Mouse (Mus musculus): ENCODE data around the gene Ogfrl1. TPM values are rescaled to one million over a fixed set of nuclear protein-coding genes. Genes with fewer than 3 reads are reported as not detected.
"Not testable (repeated sequence)": the region's sequence is repeated elsewhere in the genome, so short reads cannot be mapped to it uniquely, and the experiment has no call there.

Ogfrl1 gene
- total RNA-seq (2021), result 10 to 100 TPM; 13.5 to 13.8 TPM

DNA sequence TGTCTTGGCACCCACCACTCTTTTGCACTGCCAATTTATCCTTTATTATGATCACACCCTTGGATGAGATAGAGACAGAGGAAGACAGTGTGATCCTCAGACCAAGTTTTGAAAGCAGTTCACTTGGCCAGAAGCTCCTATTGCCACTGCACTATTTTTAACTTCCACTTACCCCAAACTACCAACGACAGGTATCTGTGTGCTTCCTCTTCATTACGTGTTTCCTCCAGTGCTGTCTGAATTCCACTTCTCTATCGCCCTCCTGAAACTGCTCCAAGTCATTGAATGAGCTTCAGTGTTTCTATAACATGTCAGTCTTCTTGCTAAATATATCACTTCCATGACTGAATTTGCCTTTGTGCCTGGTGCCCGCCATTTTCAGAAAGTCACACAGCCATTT is at the start of gene Ogfrl1:
Gene Ogfrl1 (minus strand): TSS at position 150 of the 400 bp plus-strand sequence.
- peak in 1 of 2 experiments; percentile 18 for DNase-seq
- intact Hi-C loops (cut with DNase I), result no loop called here

- no peak for DNase-seq
- intact Hi-C loops (cut with DNase I), result no loop called here
These were observed 48.3 kb upstream of the Ogfrl1 start for GRCm38 (mm10) chr1:23445736-23446424.

GRCm38 (mm10) chr1:23433612-23434011 is 36.0 kb upstream of the Ogfrl1 start:
- peak; percentile 8 for DNase-seq
- intact Hi-C loops (cut with DNase I), result no loop called here

DNA sequence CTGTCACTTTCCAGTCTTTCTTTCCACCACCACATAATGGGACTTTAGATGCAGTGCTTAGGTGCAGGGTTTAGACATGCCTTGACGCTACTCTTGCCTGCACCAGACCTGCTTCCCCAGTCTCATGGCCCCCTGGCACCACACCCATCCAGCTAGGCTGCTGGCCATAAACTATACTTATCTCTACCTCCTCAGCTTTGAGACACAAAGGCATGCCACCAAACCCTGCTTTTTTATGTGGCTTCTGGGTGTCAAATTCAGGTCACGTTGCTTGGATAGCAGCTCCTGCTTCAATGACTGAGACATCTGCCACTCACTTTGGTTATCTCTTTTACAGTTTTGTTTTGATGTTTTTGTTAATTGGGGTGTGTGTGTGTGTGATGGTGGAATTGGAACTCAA is 28.9 kb upstream of the Ogfrl1 start:
- intact Hi-C loops (cut with DNase I), result no loop called here
- DNase-seq, result no peak

GRCm38 (mm10) chr1:23418941-23419340 is 21.4 kb upstream of the Ogfrl1 start:
- DNase-seq, result no peak
- intact Hi-C loops (cut with DNase I), result no loop called here

DNA sequence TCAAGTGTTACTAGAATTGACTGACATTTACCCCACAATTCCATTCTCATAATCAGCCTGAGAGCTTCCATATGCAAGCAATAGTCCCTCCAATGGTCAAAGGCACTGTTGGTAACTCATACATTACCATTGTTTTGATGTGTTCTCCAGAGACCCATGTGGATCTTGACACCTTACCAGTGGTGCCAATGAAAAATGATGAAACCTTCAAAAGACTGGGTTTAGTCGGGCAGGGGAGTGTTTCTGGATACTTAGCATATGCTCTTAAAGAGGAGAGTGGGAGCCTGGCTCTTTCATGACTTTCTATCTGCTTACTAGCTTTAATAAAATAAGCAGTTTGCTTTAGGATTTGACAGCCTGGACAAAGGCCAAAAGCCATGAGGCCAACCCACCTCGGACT is 20.5 kb upstream of the Ogfrl1 start:
- intact Hi-C loops (cut with DNase I), result no loop called here
- DNase-seq, result no peak

DNA sequence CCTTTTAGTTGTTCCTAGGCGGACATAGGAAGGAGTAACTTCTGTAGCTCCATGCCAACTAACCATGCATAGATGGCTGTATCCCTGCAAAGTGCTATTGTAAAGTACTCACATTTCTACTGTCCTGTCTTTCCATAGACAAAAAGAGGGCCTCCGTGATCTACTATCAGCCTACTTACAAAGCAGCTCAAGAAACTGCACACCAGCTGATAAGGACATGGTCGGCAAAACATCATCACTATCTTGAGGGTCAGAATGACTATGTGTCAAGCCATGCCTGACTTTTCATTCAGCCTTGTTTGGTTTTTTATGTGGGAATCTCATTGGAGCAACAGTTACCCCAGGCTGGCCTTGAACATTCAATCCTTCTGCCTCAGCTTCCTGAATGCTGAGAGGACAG is 20.0 kb upstream of the Ogfrl1 start:
- DNase-seq, result no peak
- intact Hi-C loops (cut with DNase I), result no loop called here

GRCm38 (mm10) chr1:23411533-23411932 is 14.0 kb upstream of the Ogfrl1 start:
- intact Hi-C loops (cut with DNase I), result no loop called here
- no peak for DNase-seq

GRCm38 (mm10) chr1:23409960-23410359 is 12.4 kb upstream of the Ogfrl1 start:
- no peak for DNase-seq
- intact Hi-C loops (cut with DNase I), result no loop called here

DNA sequence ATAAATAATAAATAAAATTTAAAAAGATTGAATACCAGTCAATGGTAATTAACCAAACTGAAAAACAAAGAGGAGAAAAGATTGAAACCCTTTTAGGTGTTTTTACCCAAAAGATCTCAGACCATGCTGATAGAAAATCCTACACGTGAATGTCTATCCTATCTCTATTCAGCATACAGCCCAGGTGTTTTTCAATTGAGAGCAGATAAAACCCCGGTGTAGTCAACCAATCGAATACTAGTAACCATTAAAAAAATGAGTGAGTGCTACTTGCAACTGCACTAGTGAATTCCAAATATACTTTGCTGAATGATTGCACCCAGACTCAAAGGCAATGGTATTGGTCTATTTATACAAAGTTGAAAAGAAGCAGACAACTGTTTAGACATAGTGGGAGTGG is 4.8 kb upstream of the Ogfrl1 start:
- intact Hi-C loops (cut with DNase I), result no loop called here
- DNase-seq, result no peak

DNA sequence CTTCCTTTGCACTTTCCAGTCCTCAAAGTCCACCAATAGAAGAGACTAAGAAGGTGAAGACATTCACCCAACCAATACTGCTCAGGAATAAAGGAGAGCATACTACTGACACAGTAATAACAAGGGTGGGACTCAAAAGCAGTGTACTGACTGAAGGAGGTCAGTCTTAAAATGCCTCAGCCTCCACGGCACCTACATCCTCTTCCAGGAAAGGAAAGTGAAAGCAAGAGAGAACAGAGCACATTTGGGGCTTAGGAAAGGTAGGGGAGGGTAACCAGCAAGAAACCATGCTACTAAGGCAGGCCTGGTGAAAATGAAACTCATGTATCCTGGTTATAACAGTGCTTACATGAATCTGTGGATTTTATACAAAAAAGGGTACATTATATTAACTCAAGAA is 2.0 kb upstream of the Ogfrl1 start:
- DNase-seq, result no peak
- intact Hi-C loops (cut with DNase I), result no loop called here

DNA sequence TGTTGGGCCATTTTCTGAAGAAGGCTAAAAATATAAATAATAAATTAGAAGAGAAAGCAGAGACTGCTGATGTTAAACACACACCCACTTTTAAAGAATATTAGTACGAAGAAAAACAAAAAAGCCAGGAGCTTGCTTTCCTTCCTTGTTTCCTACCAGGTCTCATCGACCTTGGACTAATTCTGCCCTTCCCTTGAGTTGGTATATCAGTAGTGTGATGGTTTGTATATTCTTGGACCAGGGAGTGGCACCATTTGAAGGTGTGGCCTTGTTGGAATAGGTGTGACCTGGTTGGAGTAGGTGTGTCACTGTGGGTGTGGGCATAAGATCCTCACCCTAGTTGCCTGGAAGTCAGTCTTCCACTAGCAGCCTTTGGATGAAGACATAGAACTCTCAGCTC is 3.2 kb downstream of the Ogfrl1 start:
- intact Hi-C loops (cut with DNase I); DNase-seq: not testable (repeated sequence)

DNA sequence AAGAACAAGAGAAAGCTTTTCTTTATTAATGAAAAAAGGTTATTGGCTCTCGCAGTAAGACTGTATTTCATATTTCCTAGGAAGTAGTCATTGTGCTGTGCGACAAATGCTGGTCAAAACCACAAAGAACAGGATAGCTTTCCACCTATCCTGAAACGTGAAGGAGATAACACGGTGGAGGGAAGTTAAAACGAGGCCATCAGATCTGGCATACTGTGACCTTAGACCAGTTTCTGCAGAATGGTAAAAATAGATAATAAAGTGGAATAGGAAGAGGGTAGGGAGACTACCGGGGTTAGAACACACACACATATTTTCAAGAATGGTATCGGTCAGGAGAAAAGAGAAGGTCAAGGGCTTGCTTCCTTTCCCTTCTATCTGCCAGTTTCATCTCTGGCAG is 5.8 kb downstream of the Ogfrl1 start:
- intact Hi-C loops (cut with DNase I), result no loop called here

GRCm38 (mm10) chr1:23384326-23384725 is 13.2 kb downstream of the Ogfrl1 start:
- intact Hi-C loops (cut with DNase I), result loop anchor here (2.0 to 10.0 kb wide), 2 partner anchors 60 to 200 kb away; no protein-coding TSS in a partner anchor
- no peak for DNase-seq

More for the DNA sequence above, 5.8 kb downstream of the Ogfrl1 start:
- no peak for DNase-seq

DNA sequence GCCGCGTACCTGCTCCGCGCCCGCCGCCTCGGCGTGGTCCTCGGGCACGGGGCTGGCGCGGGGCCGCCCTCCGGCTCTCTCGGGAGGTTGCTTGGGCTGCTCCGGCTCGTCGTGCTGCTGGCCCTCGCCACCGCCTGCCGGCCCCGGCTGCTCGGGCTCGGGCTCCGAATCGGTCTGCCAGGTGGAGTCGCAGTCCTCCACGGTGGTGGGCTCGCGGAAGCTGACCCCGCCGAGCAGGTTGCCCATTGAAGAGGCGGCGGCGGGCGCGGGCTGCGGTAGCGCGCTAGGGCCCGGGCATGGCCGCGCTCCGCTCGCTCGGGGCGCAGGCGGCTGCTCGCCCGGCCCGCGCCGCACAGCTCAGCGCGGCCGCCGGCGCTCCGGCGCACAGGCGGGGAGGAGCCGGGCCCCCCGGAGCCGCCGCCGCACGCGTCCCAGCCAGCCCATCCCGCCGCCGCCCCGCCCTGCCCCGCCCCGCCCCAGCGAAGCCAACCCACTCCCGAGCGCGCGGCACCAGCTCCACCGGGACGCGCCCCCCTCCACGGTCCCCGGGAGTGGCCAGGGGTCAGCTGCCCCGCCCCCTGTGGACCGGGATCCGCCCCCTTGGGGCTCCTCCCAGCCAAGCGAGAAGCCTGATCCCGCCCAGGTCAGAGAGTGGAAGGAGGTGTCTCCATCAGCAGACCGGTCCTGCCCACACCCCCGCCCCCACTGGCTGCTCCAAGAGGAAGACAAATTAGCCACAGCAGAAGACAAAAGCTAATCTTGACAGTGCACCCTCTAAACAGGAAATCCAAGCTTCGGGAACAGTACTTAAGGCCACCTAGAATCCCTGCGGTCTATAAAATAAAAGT is 14.5 kb downstream of the Ogfrl1 start:
- intact Hi-C loops (cut with DNase I), result loop anchor here (2.0 to 10.0 kb wide), 2 partner anchors 112 to 198 kb away; no protein-coding TSS in a partner anchor
- DNase-seq, result peak; percentile 97 to 99

GRCm38 (mm10) chr1:23382461-23382805 is 15.1 kb downstream of the Ogfrl1 start:
- intact Hi-C loops (cut with DNase I), result loop anchor here (2.0 to 10.0 kb wide), 2 partner anchors 112 to 198 kb away; no protein-coding TSS in a partner anchor
- DNase-seq, result no peak

DNA sequence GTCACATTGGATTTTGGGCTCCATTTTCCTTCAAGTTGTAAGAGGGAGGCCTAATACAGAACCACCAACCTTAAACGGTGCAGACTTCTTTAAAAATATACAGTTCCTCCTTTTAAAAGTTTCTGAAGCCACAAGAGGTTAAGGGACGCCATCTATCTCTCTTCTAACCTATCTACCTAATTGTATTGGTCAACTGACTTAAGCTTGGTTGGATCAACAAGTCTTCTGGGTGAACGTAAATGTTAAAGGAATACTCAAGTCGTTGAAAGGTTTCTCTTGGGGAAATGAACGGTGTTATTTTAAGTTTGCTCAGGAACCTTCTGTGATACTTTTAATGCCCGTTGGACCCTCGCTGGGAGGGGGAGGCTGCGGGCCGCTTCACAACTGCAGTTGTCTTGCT is 15.5 kb downstream of the Ogfrl1 start:
- DNase-seq, result no peak
- intact Hi-C loops (cut with DNase I), result loop anchor here (2.0 to 10.0 kb wide), 2 partner anchors 113 to 197 kb away; no protein-coding TSS in a partner anchor

DNA sequence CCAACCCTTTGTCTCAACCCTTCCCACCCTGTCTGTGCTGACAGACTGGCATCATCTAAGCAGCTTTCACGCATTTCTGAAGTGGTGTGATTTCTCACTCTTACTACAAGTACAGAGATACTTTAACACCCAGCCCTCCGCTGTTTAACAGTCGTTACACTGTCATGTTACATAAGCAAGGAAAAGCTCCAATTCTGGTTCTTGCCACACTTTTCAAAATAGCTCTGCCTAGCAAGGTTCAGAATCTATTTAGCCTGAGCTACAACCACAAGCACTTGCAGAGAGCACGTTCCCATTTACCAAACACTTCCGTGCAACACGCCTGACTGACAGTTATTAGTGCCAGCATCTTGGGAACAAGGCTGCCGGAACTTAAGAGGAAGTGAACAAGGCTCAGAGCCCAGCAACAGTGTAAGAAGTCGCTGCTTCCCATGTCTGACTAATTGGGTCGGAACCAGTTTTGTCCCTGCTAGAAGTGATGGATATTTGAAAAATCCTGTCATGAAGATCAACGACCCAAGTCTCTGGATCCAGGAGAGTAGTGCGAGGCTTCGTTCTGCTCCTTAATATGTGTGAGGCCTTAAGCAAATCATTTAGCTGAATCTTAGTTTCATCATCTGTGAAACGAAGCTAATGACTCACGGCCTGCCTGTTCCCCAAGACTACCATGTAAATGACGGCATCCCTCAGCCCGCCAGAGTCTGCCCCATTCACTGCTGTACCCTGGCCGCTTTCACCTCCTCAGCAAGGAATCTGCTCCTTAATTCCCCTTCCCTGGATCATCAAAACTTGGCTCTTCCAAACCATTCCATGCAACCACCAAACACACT is 17.4 kb downstream of the Ogfrl1 start:
- intact Hi-C loops (cut with DNase I), result loop anchor here (10.0 kb wide), 1 partner anchor 195 kb away; no protein-coding TSS in a partner anchor
- DNase-seq, result peak in 1 of 2 experiments; percentile 24

DNA sequence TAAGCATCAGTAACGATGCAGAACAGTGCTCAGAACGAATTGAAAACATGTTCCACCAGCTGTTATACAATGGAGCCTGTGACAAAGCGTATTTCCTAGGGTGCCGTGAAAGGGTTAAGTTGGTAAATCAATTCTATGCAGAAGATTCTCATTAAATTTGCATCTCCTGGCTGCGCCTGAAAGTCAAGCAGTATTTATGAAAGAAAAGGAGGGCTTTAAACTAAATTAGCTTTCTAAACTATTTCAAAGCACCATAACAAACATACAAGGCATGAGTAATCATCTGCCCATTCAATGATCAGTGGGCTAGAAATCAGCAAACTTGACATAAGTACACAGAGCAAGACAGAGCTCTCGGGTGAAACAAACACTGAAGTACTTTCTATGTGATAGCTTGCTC is 18.3 kb downstream of the Ogfrl1 start:
- DNase-seq, result no peak
- intact Hi-C loops (cut with DNase I), result no loop called here

DNA sequence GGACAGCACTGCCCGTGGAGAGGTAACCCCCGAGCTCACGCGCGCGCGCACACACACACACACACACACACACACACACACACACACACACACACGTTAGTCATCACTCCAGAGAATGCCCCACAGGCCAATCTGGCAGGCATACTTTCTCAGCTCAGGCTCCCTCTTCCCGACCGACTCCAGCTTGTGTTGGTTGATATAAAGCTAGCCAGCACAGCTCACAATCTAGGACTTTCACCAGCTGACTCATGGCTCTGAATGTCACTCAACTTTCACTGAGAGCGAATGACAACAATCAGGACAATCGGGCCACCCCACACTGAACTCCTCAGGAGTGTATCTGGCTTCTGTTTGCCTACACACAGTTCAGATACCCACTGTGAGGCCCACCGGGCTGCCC is 20.0 kb downstream of the Ogfrl1 start:
- DNase-seq, result peak; percentile 27 to 29
- intact Hi-C loops (cut with DNase I), result no loop called here

GRCm38 (mm10) chr1:23374156-23374555 is 23.4 kb downstream of the Ogfrl1 start:
- DNase-seq, result no peak
- intact Hi-C loops (cut with DNase I), result no loop called here

Data from heart, postnatal 10 days (tissue).